Mouse (Mus musculus) right cerebral cortex, postnatal 10 days (tissue): ENCODE measurements at regions not wholly inside any gene's neighbourhood (a gene's known extent, or its start where the extent isn't known, plus 50 kb on each side); places are given as distances from the start of the nearest gene placed in this dataset.

ENCODE experiments used
- DNase-seq, 2 experiments: peaks; one replicate each; pipeline ENCODE4 v3.0.0; 2021; ENCODE audit warnings: low spot score in 2 of 2

DNA sequence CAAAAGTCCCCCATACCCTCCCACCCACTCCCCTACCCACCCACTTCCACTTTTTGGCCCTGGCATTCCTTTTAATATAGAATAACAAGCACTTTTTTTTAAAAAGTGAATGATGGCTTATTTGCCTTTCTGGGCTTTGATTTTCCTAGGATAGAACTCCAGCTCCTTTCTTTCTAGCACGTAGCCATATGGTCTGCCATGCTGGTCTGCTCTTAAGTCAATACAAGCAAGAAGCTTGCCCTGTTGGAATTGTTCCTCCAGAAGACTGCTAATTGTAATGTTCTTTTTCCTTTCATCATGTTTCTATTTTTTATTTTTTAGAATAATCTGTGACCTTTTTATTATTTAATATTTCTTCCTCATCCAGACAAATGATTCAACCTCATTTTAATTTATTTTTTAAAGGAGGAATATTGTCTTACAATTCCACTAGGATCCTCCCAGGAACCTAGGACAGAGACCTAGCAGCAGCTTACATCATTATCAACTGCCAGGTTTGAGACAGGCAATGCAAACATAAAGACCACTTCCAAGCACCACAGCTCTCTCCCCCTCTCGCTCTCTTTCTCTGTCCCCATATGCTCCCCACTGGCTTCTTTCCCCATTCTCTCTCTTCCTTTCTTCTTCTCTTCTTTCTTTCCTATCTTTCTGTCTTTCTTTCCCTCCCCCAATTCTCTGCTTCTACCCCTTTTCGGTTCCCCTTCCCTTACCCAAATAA lies 558.9 kb downstream of the Otol1 start:
- DNase-seq, result no peak

DNA sequence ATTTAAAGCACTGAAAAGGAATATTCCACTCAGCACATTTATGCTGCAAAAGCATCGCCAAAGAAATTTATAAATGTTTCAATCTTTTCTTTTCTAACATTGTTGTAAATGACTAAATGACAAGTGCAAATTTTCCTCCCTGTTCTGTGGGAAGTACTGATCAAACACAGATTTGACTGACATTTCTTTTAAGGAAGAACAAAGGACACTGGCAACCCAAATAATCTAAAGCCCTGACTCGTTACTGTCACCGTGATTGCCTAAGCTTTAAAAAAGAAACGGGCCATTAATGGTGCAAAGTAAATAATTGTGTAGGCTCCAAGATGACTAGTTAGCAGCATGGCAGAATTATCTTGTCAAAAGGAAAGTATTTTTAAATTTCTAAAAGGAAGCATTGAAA lies 587.4 kb downstream of the Otol1 start:
- no peak for DNase-seq
